Mouse (Mus musculus): ENCODE results near the gene Racgap1. TPM values are rescaled to one million over a fixed set of nuclear protein-coding genes. Genes with fewer than 3 reads are reported as not detected.

Racgap1 gene
- total and polyA plus RNA-seq, 3 experiments, result 1.5 to 1.9 (median 1.6) TPM

DNA sequence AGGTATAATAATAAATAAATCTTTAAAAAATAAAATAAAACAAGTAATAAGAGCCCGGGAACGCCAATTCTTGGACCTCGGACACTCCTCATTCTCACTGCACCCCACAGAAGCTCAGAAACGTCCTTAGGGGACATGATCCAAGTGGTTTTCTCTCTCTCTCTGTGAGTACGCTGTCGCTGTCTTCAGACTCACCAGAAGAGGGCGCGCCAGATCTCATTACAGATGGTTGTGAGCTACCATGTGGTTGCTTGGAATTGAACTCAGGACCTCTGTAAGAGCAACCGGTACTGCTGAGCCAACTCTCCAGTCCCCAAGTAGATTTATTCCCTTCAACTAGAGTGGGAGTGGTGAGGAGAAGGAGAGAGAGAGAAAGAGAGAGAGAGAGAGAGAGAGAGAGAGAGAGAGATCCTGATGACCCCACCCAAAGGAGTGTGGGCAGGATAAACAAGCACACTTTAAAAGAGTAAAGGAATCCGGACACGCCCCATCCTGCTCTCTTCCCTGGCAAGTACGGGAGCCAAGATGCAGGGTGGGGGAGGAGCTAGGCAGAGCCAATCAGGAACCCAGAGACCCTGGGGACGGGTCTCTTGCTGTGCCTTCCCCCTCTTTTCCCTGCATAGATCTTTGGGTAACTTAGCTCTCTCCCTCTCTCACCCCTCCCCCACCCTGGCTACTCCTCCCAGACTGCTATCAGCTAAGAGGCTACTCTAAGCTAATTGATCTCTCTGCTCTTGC, 26.8 kb upstream of the Racgap1 start:
- no peaks in the 10 kb centered on the region for H3K79me2 ChIP-seq (replicated peaks; ENCODE audit: control insufficient read depth, insufficient read depth, low read length)
- intact Hi-C loops (cut with DNase I), result no loop called here
- no peak overlapping the region for H3K27ac ChIP-seq
- 16% methylated on average over 13 of the region's 13 CpGs for WGBS
- H3K4me3 ChIP-seq, result no peak overlapping the region
- peaks cover 1% of the 10 kb centered on the region; the same call in 1 of the 2 replicates for H3K27me3 ChIP-seq (ENCODE audit: control insufficient read depth, insufficient read depth, low read length)
- H3K4me1 ChIP-seq (ENCODE audit: control insufficient read depth, insufficient read depth, low read length), result no peaks in the 10 kb centered on the region
- DNase-seq, result no peak
- H3K36me3 ChIP-seq (ENCODE audit: control insufficient read depth, insufficient read depth, low read length), result no peaks in the 10 kb centered on the region
- peak; percentile 59 for TF ChIP-seq CTCF (IDR thresholded peaks at IDR 0.05)
- TF ChIP-seq POLR2A (IDR thresholded peaks at IDR 0.05; ENCODE audit: insufficient read depth, low read depth, low read length), result no peak
- no peak overlapping the region for H3K9ac ChIP-seq (ENCODE audit: low read depth, low read length)

DNA sequence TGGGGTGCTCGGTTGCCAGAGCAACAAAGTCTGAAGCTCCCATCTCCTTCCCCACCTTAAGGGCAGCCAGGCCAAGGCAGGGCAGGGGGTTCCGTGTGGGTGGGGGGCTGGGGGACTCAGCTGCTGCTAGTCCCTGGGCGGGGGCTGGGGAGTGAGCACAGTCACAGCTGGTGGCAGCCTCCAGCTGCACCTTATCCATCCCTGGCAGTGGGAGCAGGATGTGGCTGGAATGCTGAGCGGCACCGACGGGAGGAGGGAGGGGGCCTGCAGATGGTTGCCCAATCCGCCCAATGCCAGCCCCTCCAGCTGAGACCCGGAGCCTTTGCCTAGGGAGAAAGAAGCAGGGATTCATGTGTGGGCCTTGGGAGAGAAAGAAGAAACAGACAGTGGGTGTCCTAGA, 25.6 kb upstream of the Racgap1 start:
- 67% methylated on average over 8 of the region's 8 CpGs for WGBS
- Histone ChIP-seq H3K4me3 (no peak overlapping the region), H3K79me2 (replicated peaks; ENCODE audit: control insufficient read depth, insufficient read depth, low read length) (no peaks in the 10 kb centered on the region), H3K9ac (ENCODE audit: low read depth, low read length) (no peak overlapping the region), H3K36me3 (ENCODE audit: control insufficient read depth, insufficient read depth, low read length) (no peaks in the 10 kb centered on the region), H3K4me1 (ENCODE audit: control insufficient read depth, insufficient read depth, low read length) (no peaks in the 10 kb centered on the region), H3K27ac (no peak overlapping the region), H3K27me3 (ENCODE audit: control insufficient read depth, insufficient read depth, low read length) (peaks cover 1% of the 10 kb centered on the region; the same call in 1 of the 2 replicates)
- intact Hi-C loops (cut with DNase I), result no loop called here
- DNase-seq, result no peak
- TF ChIP-seq POLR2A (IDR thresholded peaks at IDR 0.05; ENCODE audit: insufficient read depth, low read depth, low read length) (no peak), CTCF (IDR thresholded peaks at IDR 0.05) (no peak), EP300 (IDR thresholded peaks at IDR 0.05; ENCODE audit: insufficient read depth, low read depth, low read length) (no peak)

DNA sequence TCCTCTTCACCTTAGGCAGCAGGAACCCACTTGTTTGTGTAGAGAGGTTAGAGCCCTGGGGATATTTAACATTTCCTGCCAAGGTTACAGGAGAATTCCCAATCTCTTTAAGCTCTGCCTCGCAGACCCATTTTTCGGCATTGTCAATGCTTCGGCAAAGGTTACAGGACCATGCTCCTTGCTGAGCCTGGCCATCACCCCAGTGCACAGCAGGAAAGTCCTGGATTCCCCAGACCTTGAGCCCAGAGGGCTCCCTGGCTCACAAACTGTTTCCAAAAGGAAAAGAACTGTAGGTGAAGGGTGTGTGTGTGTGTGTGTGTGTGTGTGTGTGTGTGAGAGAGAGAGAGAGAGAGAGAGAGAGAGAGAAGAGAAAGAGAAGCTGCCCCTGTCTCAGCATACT, 23.4 kb upstream of the Racgap1 start:
- TF ChIP-seq CTCF (IDR thresholded peaks at IDR 0.05), result no peak
- no peak for TF ChIP-seq EP300 (IDR thresholded peaks at IDR 0.05; ENCODE audit: insufficient read depth, low read depth, low read length)
- no peak for TF ChIP-seq POLR2A (IDR thresholded peaks at IDR 0.05; ENCODE audit: insufficient read depth, low read depth, low read length)
- Histone ChIP-seq H3K36me3 (ENCODE audit: control insufficient read depth, insufficient read depth, low read length) (no peaks in the 10 kb centered on the region), H3K79me2 (replicated peaks; ENCODE audit: control insufficient read depth, insufficient read depth, low read length) (no peaks in the 10 kb centered on the region), H3K27ac (no peak overlapping the region), H3K4me1 (ENCODE audit: control insufficient read depth, insufficient read depth, low read length) (peaks cover 3% of the 10 kb centered on the region; the same call in 1 of the 2 replicates), H3K9ac (ENCODE audit: low read depth, low read length) (no peak overlapping the region), H3K4me3 (no peak overlapping the region), H3K27me3 (ENCODE audit: control insufficient read depth, insufficient read depth, low read length) (peaks cover 11% of the 10 kb centered on the region)
- intact Hi-C loops (cut with DNase I), result no loop called here
- DNase-seq, result no peak
- 68% methylated on average over 3 of the region's 3 CpGs for WGBS

DNA sequence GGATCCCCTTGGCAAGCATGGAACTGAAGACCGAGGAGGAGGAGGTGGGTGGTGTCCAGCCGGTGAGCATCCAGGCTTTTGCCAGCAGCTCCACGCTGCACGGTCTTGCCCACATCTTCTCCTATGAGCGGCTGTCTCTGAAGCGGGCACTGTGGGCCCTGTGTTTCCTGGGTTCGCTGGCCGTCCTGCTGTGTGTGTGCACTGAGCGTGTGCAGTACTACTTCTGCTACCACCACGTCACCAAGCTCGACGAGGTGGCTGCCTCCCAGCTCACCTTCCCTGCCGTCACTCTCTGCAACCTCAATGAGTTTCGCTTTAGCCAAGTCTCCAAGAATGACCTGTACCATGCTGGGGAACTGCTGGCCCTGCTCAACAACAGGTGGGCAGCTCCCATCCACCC, 20.3 kb upstream of the Racgap1 start:
- peaks cover 3% of the 10 kb centered on the region; the same call in 1 of the 2 replicates for H3K4me1 ChIP-seq (ENCODE audit: control insufficient read depth, insufficient read depth, low read length)
- no peaks in the 10 kb centered on the region for H3K79me2 ChIP-seq (replicated peaks; ENCODE audit: control insufficient read depth, insufficient read depth, low read length)
- 66% methylated on average over 14 of the region's 14 CpGs for WGBS
- H3K9ac ChIP-seq (ENCODE audit: low read depth, low read length), result no peak overlapping the region
- no peak overlapping the region for H3K4me3 ChIP-seq
- H3K36me3 ChIP-seq (ENCODE audit: control insufficient read depth, insufficient read depth, low read length), result no peaks in the 10 kb centered on the region
- no peak for TF ChIP-seq CTCF (IDR thresholded peaks at IDR 0.05)
- no peak for TF ChIP-seq EP300 (IDR thresholded peaks at IDR 0.05; ENCODE audit: insufficient read depth, low read depth, low read length)
- no peak for TF ChIP-seq POLR2A (IDR thresholded peaks at IDR 0.05; ENCODE audit: insufficient read depth, low read depth, low read length)
- H3K27ac ChIP-seq, result no peak overlapping the region
- DNase-seq, result no peak
- intact Hi-C loops (cut with DNase I), result no loop called here
- H3K27me3 ChIP-seq (ENCODE audit: control insufficient read depth, insufficient read depth, low read length), result peaks cover 12% of the 10 kb centered on the region

DNA sequence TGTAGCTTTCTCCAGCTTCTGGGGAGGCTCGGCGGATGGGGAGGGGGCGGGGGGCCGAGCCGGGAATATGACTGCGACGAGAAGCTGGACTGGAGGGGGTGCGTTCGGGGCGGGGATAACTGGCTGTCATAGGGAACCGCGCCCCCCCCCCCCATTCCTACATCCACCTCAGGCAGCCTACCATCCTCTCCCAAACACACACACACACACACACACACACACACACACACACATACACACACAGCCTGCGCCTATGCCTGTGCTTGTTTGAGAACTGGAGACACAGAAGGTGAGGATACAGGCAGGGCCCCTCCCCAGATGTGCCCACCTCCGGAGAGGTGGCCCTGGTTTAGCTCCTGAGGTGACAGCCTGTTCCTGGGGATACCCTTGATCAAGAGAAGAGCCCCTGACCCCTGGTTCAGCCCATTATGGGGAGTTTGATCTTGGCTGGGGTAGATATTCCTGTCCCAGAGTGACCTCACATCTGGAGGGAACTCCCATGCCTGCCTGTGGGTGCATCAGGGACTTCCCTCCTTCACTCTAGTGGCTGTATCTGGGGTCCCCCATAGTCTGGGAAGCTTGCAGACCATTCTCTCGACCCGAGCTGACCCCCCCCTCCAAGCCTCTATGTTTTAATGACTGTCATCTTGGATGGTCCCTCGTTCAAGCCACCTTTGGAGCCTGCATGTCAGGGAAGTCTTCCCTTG, 19.7 kb upstream of the Racgap1 start:
- H3K79me2 ChIP-seq (replicated peaks; ENCODE audit: control insufficient read depth, insufficient read depth, low read length), result no peaks in the 10 kb centered on the region
- peaks cover 3% of the 10 kb centered on the region; the same call in 1 of the 2 replicates for H3K4me1 ChIP-seq (ENCODE audit: control insufficient read depth, insufficient read depth, low read length)
- no peaks in the 10 kb centered on the region for H3K36me3 ChIP-seq (ENCODE audit: control insufficient read depth, insufficient read depth, low read length)
- intact Hi-C loops (cut with DNase I), result no loop called here
- no peak overlapping the region for H3K27ac ChIP-seq
- DNase-seq, result no peak
- peak overlapping the region; percentile 44; the same call in 1 of the 2 replicates for H3K9ac ChIP-seq (ENCODE audit: low read depth, low read length)
- H3K4me3 ChIP-seq, result peak overlapping the region; percentile 54
- peaks cover 14% of the 10 kb centered on the region for H3K27me3 ChIP-seq (ENCODE audit: control insufficient read depth, insufficient read depth, low read length)
- WGBS, result 17% methylated on average over 10 of the region's 17 CpGs
- no peak for TF ChIP-seq POLR2A (IDR thresholded peaks at IDR 0.05; ENCODE audit: insufficient read depth, low read depth, low read length)
- TF ChIP-seq EP300 (IDR thresholded peaks at IDR 0.05; ENCODE audit: insufficient read depth, low read depth, low read length), result no peak
- TF ChIP-seq CTCF (IDR thresholded peaks at IDR 0.05), result no peak

All from heart, adult 2 months (tissue).